Mouse (Mus musculus) myocyte (in vitro differentiated cells): ENCODE measurements around the gene Coq4.

Experiments
- CEBPB ChIP-seq: IDR thresholded peaks from 2 replicates; pipeline ENCODE4 v1.6.1; 2011; ENCODE audit warnings: mild to moderate bottlenecking, moderate library complexity; ENCODE audit not compliant: poor library complexity, insufficient read depth, severe bottlenecking
- MAX ChIP-seq: IDR thresholded peaks from one replicate; pipeline ENCODE4 v1.6.1; 2011; ENCODE audit warnings: low read depth, mild to moderate bottlenecking, control low read depth
- MYOD1 ChIP-seq, 3 experiments: IDR thresholded peaks; one replicate each; pipeline ENCODE4 v1.6.1; 2011; ENCODE audit warnings: control low read depth in 2 of 3, low read depth in 2 of 3, mild to moderate bottlenecking in 2 of 3, moderate library complexity in 1 of 3; ENCODE audit not compliant: insufficient read length in 2 of 3, control insufficient read depth in 1 of 3
- MYOG ChIP-seq, 3 experiments: IDR thresholded peaks; one replicate each; pipeline ENCODE4 v1.6.1; 2011; ENCODE audit warnings: control low read depth in 2 of 3, low read depth in 2 of 3, mild to moderate bottlenecking in 2 of 3; ENCODE audit not compliant: insufficient read length in 2 of 3, control insufficient read depth in 1 of 3, insufficient read depth in 1 of 3
- POLR2A ChIP-seq: IDR thresholded peaks from one replicate; pipeline ENCODE4 v1.6.1; 2011; ENCODE audit warnings: low read depth, mild to moderate bottlenecking, control low read depth, moderate library complexity; ENCODE audit not compliant: insufficient read length
- SRF ChIP-seq: IDR thresholded peaks from one replicate; pipeline ENCODE4 v1.6.1; 2011; ENCODE audit warnings: low read depth; ENCODE audit not compliant: control insufficient read depth, insufficient read length
- TCF12 ChIP-seq: IDR thresholded peaks from one replicate; pipeline ENCODE4 v1.6.1; 2011; ENCODE audit warnings: mild to moderate bottlenecking, control low read depth; ENCODE audit not compliant: poor library complexity, insufficient read depth, severe bottlenecking
- USF1 ChIP-seq: IDR thresholded peaks from one replicate; pipeline ENCODE4 v1.6.1; 2011; ENCODE audit warnings: low read depth, mild to moderate bottlenecking, control low read depth, moderate library complexity

DNA sequence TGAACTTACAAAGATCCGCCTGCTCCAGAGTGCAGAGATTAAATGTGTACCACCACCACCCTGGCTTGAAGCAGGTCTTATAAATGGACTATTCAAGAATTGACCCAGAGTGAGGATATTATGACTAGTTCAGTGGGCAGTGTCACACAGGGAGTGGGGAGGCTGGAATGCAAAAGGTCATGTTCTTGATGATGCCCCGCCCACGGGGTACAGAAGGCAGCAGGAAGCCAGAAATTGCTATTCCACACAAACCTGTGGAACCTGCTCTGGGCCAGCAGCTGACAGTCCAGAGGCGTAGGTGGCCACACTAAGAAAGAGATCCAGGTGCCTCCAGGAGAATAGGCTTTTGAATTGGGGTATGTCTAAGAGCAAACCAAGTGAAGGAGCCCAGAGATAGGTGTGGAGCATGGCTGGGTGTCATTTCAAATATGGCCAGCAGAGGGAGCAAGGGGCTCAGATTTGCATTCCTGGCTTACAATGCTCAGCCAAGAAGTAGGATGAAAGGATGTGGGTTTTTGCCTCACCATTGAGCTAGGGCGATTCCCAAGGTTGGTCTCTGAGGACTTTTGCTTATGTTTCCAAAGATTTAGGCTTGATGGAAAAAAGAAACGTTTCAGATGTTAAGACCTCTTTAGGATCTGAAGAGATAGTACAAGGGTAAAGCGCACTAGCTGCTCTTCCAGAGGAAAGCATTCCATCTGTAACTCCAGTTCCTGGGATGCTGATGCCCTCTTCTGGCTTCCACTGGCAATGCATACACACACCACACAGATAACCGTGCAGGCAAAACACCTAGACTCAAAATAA, 30.3 kb downstream of the Coq4 start:
- TF ChIP-seq POLR2A (no peak), MYOD1 (IDR thresholded peaks at IDR 0.05; ENCODE audit: control insufficient read depth in 1 of 3, insufficient read length in 2 of 3, low read depth in 2 of 3) (no peak), USF1 (no peak), MYOG (IDR thresholded peaks at IDR 0.05; ENCODE audit: control insufficient read depth in 1 of 3, insufficient read depth in 1 of 3, insufficient read length in 2 of 3, low read depth in 2 of 3) (no peak), CEBPB (no peak), MAX (no peak), TCF12 (no peak), SRF (no peak)
